Mouse (Mus musculus) ES-Bruce4 (cell line): ENCODE measurements around the gene Spef1. TPM values are rescaled to one million over a fixed set of nuclear protein-coding genes. Genes with fewer than 3 reads are reported as not detected.
A peak's percentile ranks its signal among the peaks of the same experiment; 100 is the strongest.

ENCODE experiments used
- H3K27ac ChIP-seq: 2 replicates; pipeline ENCODE4 v1.5.1; 2012; ENCODE audit warnings: low read length, inconsistent platforms; ENCODE audit not compliant: insufficient read depth
- H3K27me3 ChIP-seq: 2 replicates; pipeline ENCODE4 v1.6.1; 2012; ENCODE audit warnings: mild to moderate bottlenecking, low read length, inconsistent platforms; ENCODE audit not compliant: control insufficient read depth, poor library complexity, insufficient read depth, severe bottlenecking
- H3K36me3 ChIP-seq: 2 replicates; pipeline ENCODE4 v1.6.1; 2012; ENCODE audit warnings: inconsistent platforms, mild to moderate bottlenecking, low read length, moderate library complexity; ENCODE audit not compliant: control insufficient read depth, poor library complexity, insufficient read depth, severe bottlenecking
- H3K4me1 ChIP-seq: one replicate; pipeline ENCODE4 v1.8.1; 2011; ENCODE audit warnings: low read length; ENCODE audit not compliant: control insufficient read depth, insufficient read depth
- H3K4me3 ChIP-seq: 2 replicates; pipeline ENCODE4 v1.5.1; 2011; ENCODE audit warnings: low read depth, mild to moderate bottlenecking, low read length
- H3K9ac ChIP-seq: 2 replicates; pipeline ENCODE4 v1.6.1; 2012; ENCODE audit warnings: low read depth, mild to moderate bottlenecking, inconsistent platforms; ENCODE audit not compliant: poor library complexity, severe bottlenecking
- H3K9me3 ChIP-seq: replicated peaks from 2 replicates; pipeline ENCODE4 v1.6.1; 2012; ENCODE audit warnings: mild to moderate bottlenecking, low read length, inconsistent platforms; ENCODE audit not compliant: control insufficient read depth, poor library complexity, insufficient read depth, severe bottlenecking
- CTCF ChIP-seq: IDR thresholded peaks from one replicate; pipeline ENCODE4 v1.8.1; 2011; ENCODE audit warnings: low read depth, low read length
- EP300 ChIP-seq: IDR thresholded peaks from 2 replicates; pipeline ENCODE4 v1.6.1; 2011; ENCODE audit warnings: low read depth, low read length; ENCODE audit not compliant: insufficient read depth
- POLR2A ChIP-seq: IDR thresholded peaks from one replicate; pipeline ENCODE4 v1.8.1; 2011; ENCODE audit warnings: low read length; ENCODE audit not compliant: insufficient read depth
- polyA plus RNA-seq: library from polyadenylated mRNA; stranded (reverse); fragments of >200 nt; gene quantifications from 2 replicates; pipeline ENCODE4 v1.2.4, GENCODE M21; 2011; ENCODE audit warnings: low read depth; ENCODE audit not compliant: missing spikeins, insufficient read depth, insufficient read length

Spef1 gene
- polyA plus RNA-seq, 1 experiment: 1.2 TPM

GRCm38 (mm10) chr2:131145121-131145520 is 42.0 kb downstream of the Spef1 start:
- Histone ChIP-seq H3K27ac (no peak overlapping the region), H3K9ac (no peak overlapping the region; the same call in 1 of the 2 replicates), H3K36me3 (peaks cover 23% of the 10 kb centered on the region), H3K4me3 (peak overlapping the region; percentile 59), H3K9me3 (no peaks in the 10 kb centered on the region), H3K27me3 (no peaks in the 10 kb centered on the region), H3K4me1 (no peaks in the 10 kb centered on the region)
- TF ChIP-seq POLR2A: no peak
- TF ChIP-seq CTCF: no peak
- no peak for TF ChIP-seq EP300

- TF ChIP-seq EP300: no peak
- TF ChIP-seq CTCF: no peak
- no peak for TF ChIP-seq POLR2A
- no peak overlapping the region for H3K27ac ChIP-seq
- no peak overlapping the region for H3K9ac ChIP-seq
Measured at GRCm38 (mm10) chr2:131143007-131143780, 43.9 kb downstream of the Spef1 start.

DNA sequence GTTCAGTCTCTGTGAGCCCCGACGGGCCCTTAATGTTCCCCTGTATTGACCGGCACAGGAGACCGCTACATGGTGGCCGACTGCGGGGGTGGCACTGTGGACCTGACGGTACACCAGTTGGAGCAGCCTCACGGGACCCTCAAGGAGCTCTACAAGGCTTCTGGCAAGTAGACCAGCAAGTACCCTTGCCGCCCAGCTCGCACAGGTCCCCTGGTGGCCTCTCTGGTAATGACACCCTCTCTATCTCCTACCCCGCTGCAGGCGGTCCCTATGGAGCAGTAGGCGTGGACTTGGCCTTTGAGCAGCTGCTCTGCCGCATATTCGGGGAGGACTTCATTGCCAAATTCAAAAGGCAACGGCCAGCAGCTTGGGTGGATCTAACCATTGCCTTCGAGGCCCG is 44.5 kb downstream of the Spef1 start:
- Histone ChIP-seq H3K4me3 (0 out of 2 replicates have a peak overlapping the region, but pooled peaks have one; percentile 3), H3K36me3 (peaks cover 6% of the 10 kb centered on the region; the same call in 1 of the 2 replicates), H3K27me3 (no peaks in the 10 kb centered on the region), H3K9me3 (no peaks in the 10 kb centered on the region), H3K27ac (no peak overlapping the region), H3K4me1 (no peaks in the 10 kb centered on the region), H3K9ac (no peak overlapping the region)
- peak; percentile 52 for TF ChIP-seq CTCF
- no peak for TF ChIP-seq POLR2A
- 0 out of 2 replicates have a peak, but pooled peaks have one; percentile 11 for TF ChIP-seq EP300

More at GRCm38 (mm10) chr2:131143007-131143780, 43.9 kb downstream of the Spef1 start:
- Histone ChIP-seq H3K36me3 (peaks cover 11% of the 10 kb centered on the region; the same call in 1 of the 2 replicates), H3K27me3 (no peaks in the 10 kb centered on the region), H3K4me1 (no peaks in the 10 kb centered on the region), H3K9me3 (no peaks in the 10 kb centered on the region), H3K4me3 (0 out of 2 replicates have a peak overlapping the region, but pooled peaks have one; percentile 3)

DNA sequence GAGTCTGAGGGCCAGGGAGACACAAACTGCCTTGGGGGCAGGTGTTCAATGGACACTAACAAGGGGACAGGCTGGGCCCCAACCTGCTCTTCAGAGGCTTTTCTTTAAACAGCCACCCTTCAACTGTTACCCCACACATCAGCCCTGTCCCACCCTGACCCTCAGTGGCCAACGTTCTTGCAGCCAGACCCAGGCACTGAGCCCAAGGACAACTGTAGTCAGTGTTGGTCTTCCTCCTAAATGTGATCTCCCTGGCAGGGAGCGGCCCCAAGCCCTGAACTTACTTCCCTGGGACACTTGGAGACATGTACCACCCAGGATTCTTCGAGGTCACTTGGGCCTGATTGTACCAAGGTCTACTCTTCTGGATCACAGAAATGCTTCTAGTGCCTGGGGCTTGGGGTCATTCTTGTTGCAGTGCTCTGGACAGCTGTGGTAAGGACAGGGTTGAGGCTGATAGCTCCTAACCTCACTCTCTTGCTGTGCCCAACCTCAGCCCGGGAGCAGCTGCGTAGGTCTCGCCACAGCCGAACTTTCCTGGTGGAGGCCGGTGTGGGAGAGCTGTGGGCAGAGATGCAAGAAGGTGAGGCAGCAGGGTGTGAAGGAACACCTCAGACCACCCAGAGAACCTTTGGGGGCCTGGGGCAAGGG is 45.6 kb downstream of the Spef1 start:
- no peak overlapping the region for H3K27ac ChIP-seq
- H3K9me3 ChIP-seq: no peaks in the 10 kb centered on the region
- no peak for TF ChIP-seq EP300
- TF ChIP-seq CTCF: no peak
- no peak for TF ChIP-seq POLR2A
- no peaks in the 10 kb centered on the region for H3K27me3 ChIP-seq
- H3K4me1 ChIP-seq: no peaks in the 10 kb centered on the region
- no peak overlapping the region for H3K9ac ChIP-seq
- 0 out of 2 replicates have a peak, but pooled peaks cover under 1% of the 10 kb centered on the region for H3K36me3 ChIP-seq
- no peak overlapping the region for H3K4me3 ChIP-seq

DNA sequence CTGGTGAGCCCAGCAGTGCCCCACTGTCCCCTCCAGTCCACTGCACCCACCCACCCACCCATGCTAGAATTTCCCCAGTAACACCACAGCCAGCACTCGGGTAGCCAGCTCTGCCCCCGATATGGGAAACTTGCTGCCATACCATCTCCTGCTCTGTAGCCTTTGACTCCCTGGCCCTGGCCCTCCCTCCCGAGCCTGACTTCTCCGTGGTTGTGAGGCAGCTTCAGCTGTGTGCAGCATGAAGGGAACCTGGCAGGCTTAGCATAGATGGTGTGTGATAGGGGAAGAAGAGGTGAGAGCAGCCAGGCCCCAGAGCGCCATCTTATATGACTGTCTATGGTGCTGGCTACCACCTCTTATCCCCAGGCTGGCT is 46.6 kb downstream of the Spef1 start:
- no peaks in the 10 kb centered on the region for H3K9me3 ChIP-seq
- TF ChIP-seq CTCF (no peak), POLR2A (no peak), EP300 (no peak)
- no peaks in the 10 kb centered on the region for H3K27me3 ChIP-seq
- no peaks in the 10 kb centered on the region for H3K4me1 ChIP-seq
- no peak overlapping the region for H3K9ac ChIP-seq
- no peaks in the 10 kb centered on the region for H3K36me3 ChIP-seq
- H3K4me3 ChIP-seq: no peak overlapping the region
- H3K27ac ChIP-seq: no peak overlapping the region
